Mouse (Mus musculus): ENCODE measurements around the gene Ube2f. TPM values are rescaled to one million over a fixed set of nuclear protein-coding genes. Genes with fewer than 3 reads are reported as not detected.

Ube2f gene
- polyA plus RNA-seq (2012; ENCODE audit: low replicate concordance): 9.9 and 12.8 TPM in 2 replicates

GRCm38 (mm10) chr1:91249564-91250414 is at the start of gene Ube2f:
TSS of gene Ube2f (plus strand) at chr1:91250304.

GRCm38 (mm10) chr1:91297799-91298744 is 48.0 kb downstream of the Ube2f start, which contains the start of gene Scly:
TSS of gene Scly (plus strand) at chr1:91298338.

GRCm38 (mm10) chr1:91321760-91322438 is 71.8 kb downstream of the Ube2f start, which contains the start of gene Espnl:
TSS of gene Espnl (plus strand) at chr1:91322075.

Other genes starting within 250 kb of the Ube2f start
- 0.04 TPM in 1 of 2 replicates, not detected in the other for gene Rbm44, start 105.2 kb upstream of the Ube2f start, polyA plus RNA-seq (2012; ENCODE audit: low replicate concordance)
- 21.5 and 38.6 TPM in 2 replicates for gene Ramp1, start 70.5 kb upstream of the Ube2f start, polyA plus RNA-seq (2012; ENCODE audit: low replicate concordance)
- 32.1 and 32.8 TPM in 2 replicates for gene Scly, start 48.0 kb downstream of the Ube2f start, polyA plus RNA-seq (2012; ENCODE audit: low replicate concordance)
- gene Espnl, start 71.8 kb downstream of the Ube2f start, polyA plus RNA-seq (2012; ENCODE audit: low replicate concordance): 0.10 TPM in 1 of 2 replicates, not detected in the other
- 0.38 and 0.74 TPM in 2 replicates for gene Klhl30, start 100.7 kb downstream of the Ube2f start, polyA plus RNA-seq (2012; ENCODE audit: low replicate concordance)
- gene Erfe, start 116.1 kb downstream of the Ube2f start, polyA plus RNA-seq (2012; ENCODE audit: low replicate concordance): 0.17 and 0.82 TPM in 2 replicates
- gene Ilkap, start 148.5 kb downstream of the Ube2f start, polyA plus RNA-seq (2012; ENCODE audit: low replicate concordance): 42.0 and 90.1 TPM in 2 replicates
- 70.1 and 134 TPM in 2 replicates for gene Hes6, start 163.7 kb downstream of the Ube2f start, polyA plus RNA-seq (2012; ENCODE audit: low replicate concordance)
- 6.4 and 7.2 TPM in 2 replicates for gene Per2, start 209.0 kb downstream of the Ube2f start, polyA plus RNA-seq (2012; ENCODE audit: low replicate concordance)
- 9.4 and 10.3 TPM in 2 replicates for gene Traf3ip1, start 244.3 kb downstream of the Ube2f start, polyA plus RNA-seq (2012; ENCODE audit: low replicate concordance)

Measured in hematopoietic multipotent progenitor cell, adult 10-12 weeks (in vitro differentiated cells).